Mouse (Mus musculus): Measurements from ENCODE around the gene Tfb2m. TPM values are rescaled to one million over a fixed set of nuclear protein-coding genes. Genes with fewer than 3 reads are reported as not detected.
A peak's percentile ranks its signal among the peaks of the same experiment; 100 is the strongest.

The Tfb2m gene
- polyA plus RNA-seq, 1 experiment from 2014 or later = 18.2 TPM

- H3K27me3 ChIP-seq (ENCODE audit: insufficient read depth, poor library complexity, severe bottlenecking) = no peaks in the 10 kb centered on the region
- peak overlapping the region; percentile 56 for H3K27ac ChIP-seq
- peaks cover 28% of the 10 kb centered on the region for H3K4me1 ChIP-seq (replicated peaks)
- no peak overlapping the region for H3K4me3 ChIP-seq
- 0 out of 2 replicates have a peak, but pooled peaks cover under 1% of the 10 kb centered on the region for H3K36me3 ChIP-seq
- no peak for DNase-seq (ENCODE audit: low spot score)
- 83% methylated on average over 6 of the region's 6 CpGs for WGBS
- no peaks in the 10 kb centered on the region for H3K9me3 ChIP-seq
Measured at GRCm38 (mm10) chr1:179573650-179574206, 27.7 kb upstream of the Tfb2m start.

- no peaks in the 10 kb centered on the region for H3K9me3 ChIP-seq
- no peaks in the 10 kb centered on the region for H3K27me3 ChIP-seq (ENCODE audit: insufficient read depth, poor library complexity, severe bottlenecking)
- H3K27ac ChIP-seq = peak overlapping the region; percentile 35; the same call in 1 of the 2 replicates
- peaks cover 47% of the 10 kb centered on the region for H3K4me1 ChIP-seq (replicated peaks)
- no peak overlapping the region for H3K4me3 ChIP-seq
- WGBS = 86% methylated on average over 4 of the region's 4 CpGs
- no peaks in the 10 kb centered on the region for H3K36me3 ChIP-seq
- DNase-seq (ENCODE audit: low spot score) = no peak
Measured at GRCm38 (mm10) chr1:179571686-179572085, 25.6 kb upstream of the Tfb2m start.

GRCm38 (mm10) chr1:179570482-179570881 is 24.4 kb upstream of the Tfb2m start:
- Histone ChIP-seq H3K36me3 (no peaks in the 10 kb centered on the region), H3K9me3 (no peaks in the 10 kb centered on the region), H3K4me1 (replicated peaks) (peaks cover 48% of the 10 kb centered on the region), H3K4me3 (no peak overlapping the region), H3K27me3 (ENCODE audit: insufficient read depth, poor library complexity, severe bottlenecking) (no peaks in the 10 kb centered on the region), H3K27ac (peak overlapping the region; percentile 18; the same call in 1 of the 2 replicates)
- no peak for DNase-seq (ENCODE audit: low spot score)
- WGBS = 97% methylated on average over 1 of the region's 1 CpGs

GRCm38 (mm10) chr1:179568690-179569398 is 22.8 kb upstream of the Tfb2m start:
- no peaks in the 10 kb centered on the region for H3K9me3 ChIP-seq
- 82% methylated on average over 4 of the region's 4 CpGs for WGBS
- peak overlapping the region; percentile 51 for H3K27ac ChIP-seq

GRCm38 (mm10) chr1:179567558-179567957 is 21.5 kb upstream of the Tfb2m start:
- H3K4me1 ChIP-seq (replicated peaks) = peaks cover 49% of the 10 kb centered on the region
- peak; percentile 65 for DNase-seq (ENCODE audit: low spot score)
- 59% methylated on average over 7 of the region's 7 CpGs for WGBS
- no peaks in the 10 kb centered on the region for H3K27me3 ChIP-seq (ENCODE audit: insufficient read depth, poor library complexity, severe bottlenecking)
- peak overlapping the region; percentile 80 for H3K27ac ChIP-seq
- H3K9me3 ChIP-seq = no peaks in the 10 kb centered on the region
- H3K36me3 ChIP-seq = no peaks in the 10 kb centered on the region
- no peak overlapping the region for H3K4me3 ChIP-seq

More at GRCm38 (mm10) chr1:179568690-179569398, 22.8 kb upstream of the Tfb2m start:
- H3K4me1 ChIP-seq (replicated peaks) = peaks cover 40% of the 10 kb centered on the region
- no peak overlapping the region for H3K4me3 ChIP-seq
- H3K27me3 ChIP-seq (ENCODE audit: insufficient read depth, poor library complexity, severe bottlenecking) = no peaks in the 10 kb centered on the region
- no peak for DNase-seq (ENCODE audit: low spot score)
- no peaks in the 10 kb centered on the region for H3K36me3 ChIP-seq

- Histone ChIP-seq H3K27ac (no peak overlapping the region), H3K4me3 (no peak overlapping the region), H3K27me3 (ENCODE audit: insufficient read depth, poor library complexity, severe bottlenecking) (no peaks in the 10 kb centered on the region), H3K36me3 (no peaks in the 10 kb centered on the region), H3K4me1 (replicated peaks) (peaks cover 33% of the 10 kb centered on the region), H3K9me3 (no peaks in the 10 kb centered on the region)
- DNase-seq (ENCODE audit: low spot score) = no peak
- WGBS = 82% methylated on average over 5 of the region's 5 CpGs
Measured at GRCm38 (mm10) chr1:179563926-179564325, 17.9 kb upstream of the Tfb2m start.

- WGBS = 83% methylated on average over 4 of the region's 4 CpGs
- Histone ChIP-seq H3K9me3 (no peaks in the 10 kb centered on the region), H3K4me3 (no peak overlapping the region), H3K27ac (peak overlapping the region; percentile 23; the same call in 1 of the 2 replicates), H3K36me3 (no peaks in the 10 kb centered on the region), H3K27me3 (ENCODE audit: insufficient read depth, poor library complexity, severe bottlenecking) (no peaks in the 10 kb centered on the region), H3K4me1 (replicated peaks) (peaks cover 26% of the 10 kb centered on the region)
- no peak for DNase-seq (ENCODE audit: low spot score)
Measured at GRCm38 (mm10) chr1:179563211-179563610, 17.1 kb upstream of the Tfb2m start.

- 91% methylated on average over 6 of the region's 6 CpGs for WGBS
- H3K4me1 ChIP-seq (replicated peaks) = peaks cover 11% of the 10 kb centered on the region
- no peak overlapping the region for H3K27ac ChIP-seq
- H3K9me3 ChIP-seq = no peaks in the 10 kb centered on the region
- no peak overlapping the region for H3K4me3 ChIP-seq
- DNase-seq (ENCODE audit: low spot score) = no peak
- no peaks in the 10 kb centered on the region for H3K36me3 ChIP-seq
- H3K27me3 ChIP-seq (ENCODE audit: insufficient read depth, poor library complexity, severe bottlenecking) = no peaks in the 10 kb centered on the region
Measured at GRCm38 (mm10) chr1:179560845-179561430, 14.9 kb upstream of the Tfb2m start.

GRCm38 (mm10) chr1:179559446-179560194 is 13.6 kb upstream of the Tfb2m start:
- DNase-seq (ENCODE audit: low spot score) = no peak
- Histone ChIP-seq H3K9me3 (no peaks in the 10 kb centered on the region), H3K27ac (no peak overlapping the region), H3K4me1 (replicated peaks) (peaks cover 11% of the 10 kb centered on the region), H3K36me3 (no peaks in the 10 kb centered on the region), H3K27me3 (ENCODE audit: insufficient read depth, poor library complexity, severe bottlenecking) (no peaks in the 10 kb centered on the region), H3K4me3 (no peak overlapping the region)
- WGBS = 82% methylated on average over 11 of the region's 11 CpGs

- Histone ChIP-seq H3K36me3 (no peaks in the 10 kb centered on the region), H3K27me3 (ENCODE audit: insufficient read depth, poor library complexity, severe bottlenecking) (no peaks in the 10 kb centered on the region), H3K9me3 (no peaks in the 10 kb centered on the region), H3K27ac (no peak overlapping the region), H3K4me1 (replicated peaks) (0 out of 2 replicates have a peak, but pooled peaks cover 5% of the 10 kb centered on the region), H3K4me3 (no peak overlapping the region)
- no peak for DNase-seq (ENCODE audit: low spot score)
- WGBS = 89% methylated on average over 3 of the region's 3 CpGs
Measured at GRCm38 (mm10) chr1:179556921-179557320, 10.9 kb upstream of the Tfb2m start.

- Histone ChIP-seq H3K27ac (no peak overlapping the region), H3K4me3 (no peak overlapping the region), H3K9me3 (no peaks in the 10 kb centered on the region), H3K4me1 (replicated peaks) (0 out of 2 replicates have a peak, but pooled peaks cover 5% of the 10 kb centered on the region), H3K27me3 (ENCODE audit: insufficient read depth, poor library complexity, severe bottlenecking) (no peaks in the 10 kb centered on the region), H3K36me3 (no peaks in the 10 kb centered on the region)
- no peak for DNase-seq (ENCODE audit: low spot score)
- 86% methylated on average over 4 of the region's 4 CpGs for WGBS
Measured at GRCm38 (mm10) chr1:179553949-179554347, 7.9 kb upstream of the Tfb2m start.

GRCm38 (mm10) chr1:179553197-179553948 is 7.3 kb upstream of the Tfb2m start:
- no peak overlapping the region for H3K27ac ChIP-seq
- H3K9me3 ChIP-seq = no peaks in the 10 kb centered on the region
- 84% methylated on average over 5 of the region's 5 CpGs for WGBS
- no peak for DNase-seq (ENCODE audit: low spot score)
- no peaks in the 10 kb centered on the region for H3K27me3 ChIP-seq (ENCODE audit: insufficient read depth, poor library complexity, severe bottlenecking)
- H3K4me1 ChIP-seq (replicated peaks) = peaks cover 6% of the 10 kb centered on the region
- no peaks in the 10 kb centered on the region for H3K36me3 ChIP-seq
- no peak overlapping the region for H3K4me3 ChIP-seq

Measured in hindbrain, embryonic 10.5 days (tissue).